Mouse (Mus musculus): Measurements from ENCODE around the gene Fam149a. TPM values are rescaled to one million over a fixed set of nuclear protein-coding genes. Genes with fewer than 3 reads are reported as not detected.
"Not testable (repeated sequence)": the region's sequence is repeated elsewhere in the genome, so short reads cannot be mapped to it uniquely, and the experiment has no call there.

Gene Fam149a
- total and polyA plus RNA-seq, 3 experiments = 0.16 TPM; not detected in 2

DNA sequence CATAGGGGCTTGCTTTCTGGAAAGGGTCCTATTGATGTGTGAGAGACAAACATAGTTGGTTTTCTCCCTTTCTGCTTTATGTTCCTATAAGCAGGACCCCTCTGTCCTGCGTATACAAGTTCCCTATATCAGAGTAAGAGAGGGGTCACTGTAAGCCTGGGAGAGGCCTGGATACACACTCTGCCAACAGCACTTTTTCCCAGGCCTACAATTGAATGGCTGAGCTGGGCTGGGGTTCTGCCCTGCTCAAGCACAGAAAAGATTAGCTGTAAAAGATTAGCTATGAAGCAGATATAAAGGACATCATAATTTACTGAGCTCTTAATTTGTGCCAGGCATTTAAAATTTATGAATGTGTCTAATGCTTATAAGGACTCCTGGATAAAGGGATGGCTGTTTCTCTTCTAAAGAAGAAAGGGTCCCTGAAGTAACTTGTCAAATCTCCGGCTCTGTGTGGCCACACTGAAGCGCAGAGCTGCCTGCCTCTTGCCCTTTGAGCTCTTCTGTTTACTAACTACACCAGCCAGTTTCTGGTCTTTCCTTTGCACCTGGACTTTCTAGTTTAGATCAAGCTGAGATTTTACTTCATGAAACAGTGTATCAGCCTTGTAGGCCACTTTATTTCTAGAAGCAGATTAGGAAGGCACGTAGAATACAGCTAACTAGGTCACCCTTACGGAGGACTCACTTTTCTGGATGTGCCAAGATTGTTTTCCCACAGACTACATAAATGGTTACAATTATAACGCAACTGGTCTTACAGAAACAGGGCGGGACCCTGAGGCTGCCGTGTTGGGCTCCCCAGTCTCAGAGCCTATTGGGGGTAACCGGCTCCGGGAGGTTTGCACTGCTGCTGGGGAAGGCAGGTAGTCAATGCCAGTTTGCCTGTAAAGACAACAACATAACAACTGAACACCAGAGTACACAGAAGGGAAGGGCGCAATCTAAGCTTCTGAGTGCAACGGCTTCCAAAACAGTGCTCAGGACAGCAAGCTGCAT lies 40.2 kb downstream of the Fam149a start:
- TF ChIP-seq CTCF (IDR thresholded peaks at IDR 0.05; ENCODE audit: low read depth, low read length) (no peak), GATA2 (IDR thresholded peaks at IDR 0.05; ENCODE audit: borderline replicate concordance, low read depth, low read length) (no peak), TAL1 (conservative IDR thresholded peaks at IDR 0.05; ENCODE audit: low read depth, low read length) (no peak), GATA1 (IDR thresholded peaks at IDR 0.05; ENCODE audit: borderline replicate concordance, low read length) (no peak), POLR2AphosphoS5 (IDR thresholded peaks at IDR 0.05; ENCODE audit: insufficient replicate concordance, low read depth, low read length) (no peak)
- Histone ChIP-seq H3K4me3 (ENCODE audit: low read depth, low read length) (no peak overlapping the region), H3K27me3 (ENCODE audit: insufficient read depth, low read length) (no peaks in the 10 kb centered on the region), H3K36me3 (replicated peaks) (no peaks in the 10 kb centered on the region), H3K4me1 (ENCODE audit: insufficient read depth, low read depth, low read length) (no peaks in the 10 kb centered on the region), H3K9me3 (replicated peaks) (peaks cover 44% of the 10 kb centered on the region)
- DNase-seq (ENCODE audit: low spot score) (no peak), ATAC-seq (ENCODE audit: extremely low read depth, insufficient number of reproducible peaks, low FRiP score, poor library complexity, severe bottlenecking) (no peak)

DNA sequence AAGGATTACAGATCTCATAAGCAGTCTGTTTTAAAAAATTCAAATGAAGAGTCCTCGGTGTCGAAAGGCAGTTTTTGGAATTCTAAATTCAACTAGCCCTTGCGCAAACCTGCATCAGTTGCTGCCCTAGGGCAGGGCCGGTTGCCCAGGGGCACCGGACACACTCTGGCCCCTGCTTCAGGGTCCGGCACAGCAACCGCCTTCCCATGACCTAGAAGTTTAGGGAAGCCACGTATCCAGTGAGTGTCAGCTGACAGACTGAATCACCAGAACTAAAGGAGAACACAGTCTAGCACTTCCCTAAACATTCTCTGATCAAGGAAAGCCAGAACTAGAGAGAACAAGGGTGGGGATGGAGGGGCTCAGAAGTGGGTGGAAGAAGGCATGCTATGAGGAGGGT lies 48.6 kb downstream of the Fam149a start:
- TF ChIP-seq TAL1 (conservative IDR thresholded peaks at IDR 0.05; ENCODE audit: low read depth, low read length) (no peak), GATA2 (IDR thresholded peaks at IDR 0.05; ENCODE audit: borderline replicate concordance, low read depth, low read length) (no peak), GATA1 (IDR thresholded peaks at IDR 0.05; ENCODE audit: borderline replicate concordance, low read length) (no peak), CTCF (IDR thresholded peaks at IDR 0.05; ENCODE audit: low read depth, low read length) (no peak)
- Histone ChIP-seq H3K4me3 (ENCODE audit: low read depth, low read length) (no peak overlapping the region), H3K27me3 (ENCODE audit: insufficient read depth, low read length) (no peaks in the 10 kb centered on the region), H3K9me3 (replicated peaks) (peaks cover 37% of the 10 kb centered on the region), H3K36me3 (replicated peaks) (no peaks in the 10 kb centered on the region), H3K4me1 (ENCODE audit: insufficient read depth, low read depth, low read length) (no peaks in the 10 kb centered on the region)
- ATAC-seq (ENCODE audit: extremely low read depth, insufficient number of reproducible peaks, low FRiP score, poor library complexity, severe bottlenecking) (no peak), DNase-seq (ENCODE audit: low spot score) (no peak)

DNA sequence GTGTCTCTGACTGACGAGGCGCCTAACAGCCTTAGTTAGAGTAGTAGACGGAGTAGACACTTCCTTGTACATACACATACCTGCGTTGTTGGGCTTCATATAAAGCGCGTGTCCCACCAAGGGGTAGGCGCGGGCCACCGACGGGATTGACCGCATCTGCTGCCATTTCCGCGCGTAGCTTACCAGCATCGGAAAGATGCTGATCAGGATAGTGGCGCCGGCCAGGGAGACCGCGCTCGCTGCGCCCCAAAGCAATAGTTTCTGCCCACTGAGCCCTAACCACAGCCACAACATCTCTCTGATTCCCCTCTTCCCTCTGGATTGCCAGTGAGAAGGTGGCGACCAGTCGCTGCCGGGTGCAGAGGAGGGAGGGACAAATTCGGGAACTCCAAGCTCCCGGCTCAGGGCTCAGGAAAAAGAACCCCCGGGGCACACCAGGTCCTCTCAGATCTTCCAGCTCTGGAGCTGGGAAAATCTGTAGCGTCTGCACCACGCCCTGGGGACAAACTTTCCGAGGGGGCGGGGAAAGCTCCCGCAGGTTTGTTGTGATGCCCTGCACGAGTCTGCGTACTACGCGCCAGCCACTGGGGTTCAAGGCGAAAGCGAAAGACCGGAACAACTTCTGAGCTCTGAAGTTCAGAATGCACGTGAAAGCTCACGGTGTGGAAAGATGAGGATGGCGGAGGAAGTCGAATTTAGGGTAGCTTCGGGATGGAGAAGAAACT lies 49.2 kb downstream of the Fam149a start, which contains the start of gene Cyp4v3:
TSS of gene Cyp4v3 (minus strand) at position 532 of the 725 bp plus-strand sequence.
- ATAC-seq (ENCODE audit: extremely low read depth, insufficient number of reproducible peaks, low FRiP score, poor library complexity, severe bottlenecking) = no peak
- Histone ChIP-seq H3K9me3 (replicated peaks) (peaks cover 35% of the 10 kb centered on the region), H3K36me3 (replicated peaks) (no peaks in the 10 kb centered on the region), H3K4me3 (ENCODE audit: low read depth, low read length) (no peak within 1 kb of the TSS), H3K4me1 (ENCODE audit: insufficient read depth, low read depth, low read length) (no peaks in the 10 kb centered on the region), H3K27me3 (ENCODE audit: insufficient read depth, low read length) (no peaks in the 10 kb centered on the region)
- TF ChIP-seq GATA1 (IDR thresholded peaks at IDR 0.05; ENCODE audit: borderline replicate concordance, low read length) (no peak), TAL1 (conservative IDR thresholded peaks at IDR 0.05; ENCODE audit: low read depth, low read length) (no peak), POLR2AphosphoS5 (IDR thresholded peaks at IDR 0.05; ENCODE audit: insufficient replicate concordance, low read depth, low read length) (no peak), GATA2 (IDR thresholded peaks at IDR 0.05; ENCODE audit: borderline replicate concordance, low read depth, low read length) (no peak), CTCF (IDR thresholded peaks at IDR 0.05; ENCODE audit: low read depth, low read length) (no peak)
- DNase-seq (ENCODE audit: low spot score) = no peak

DNA sequence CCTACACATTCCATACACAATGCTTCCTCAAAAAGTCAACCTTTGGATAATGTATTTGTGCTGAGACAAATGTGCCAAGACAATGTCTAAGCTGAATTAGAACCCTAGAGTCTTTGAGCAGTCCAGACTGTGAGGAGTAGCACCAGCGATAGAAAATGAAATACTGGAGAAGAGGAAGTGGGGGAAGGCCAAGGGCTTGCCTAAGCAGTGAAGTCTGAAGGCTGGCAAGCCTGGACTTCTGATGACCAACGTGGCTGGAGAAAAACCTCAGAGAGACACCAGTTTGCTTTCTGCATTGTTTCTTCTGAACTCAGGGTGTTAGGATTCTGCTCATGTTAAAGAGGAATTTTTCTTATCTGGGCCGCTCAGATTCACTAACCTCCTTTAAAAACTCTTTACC lies 51.2 kb downstream of the Fam149a start:
- no peak for ATAC-seq (ENCODE audit: extremely low read depth, insufficient number of reproducible peaks, low FRiP score, poor library complexity, severe bottlenecking)
- TF ChIP-seq POLR2AphosphoS5 (IDR thresholded peaks at IDR 0.05; ENCODE audit: insufficient replicate concordance, low read depth, low read length) = no peak
- no peak for TF ChIP-seq GATA2 (IDR thresholded peaks at IDR 0.05; ENCODE audit: borderline replicate concordance, low read depth, low read length)
- TF ChIP-seq TAL1 (conservative IDR thresholded peaks at IDR 0.05; ENCODE audit: low read depth, low read length) = no peak
- no peak for TF ChIP-seq CTCF (IDR thresholded peaks at IDR 0.05; ENCODE audit: low read depth, low read length)
- TF ChIP-seq GATA1 (IDR thresholded peaks at IDR 0.05; ENCODE audit: borderline replicate concordance, low read length) = no peak

DNA sequence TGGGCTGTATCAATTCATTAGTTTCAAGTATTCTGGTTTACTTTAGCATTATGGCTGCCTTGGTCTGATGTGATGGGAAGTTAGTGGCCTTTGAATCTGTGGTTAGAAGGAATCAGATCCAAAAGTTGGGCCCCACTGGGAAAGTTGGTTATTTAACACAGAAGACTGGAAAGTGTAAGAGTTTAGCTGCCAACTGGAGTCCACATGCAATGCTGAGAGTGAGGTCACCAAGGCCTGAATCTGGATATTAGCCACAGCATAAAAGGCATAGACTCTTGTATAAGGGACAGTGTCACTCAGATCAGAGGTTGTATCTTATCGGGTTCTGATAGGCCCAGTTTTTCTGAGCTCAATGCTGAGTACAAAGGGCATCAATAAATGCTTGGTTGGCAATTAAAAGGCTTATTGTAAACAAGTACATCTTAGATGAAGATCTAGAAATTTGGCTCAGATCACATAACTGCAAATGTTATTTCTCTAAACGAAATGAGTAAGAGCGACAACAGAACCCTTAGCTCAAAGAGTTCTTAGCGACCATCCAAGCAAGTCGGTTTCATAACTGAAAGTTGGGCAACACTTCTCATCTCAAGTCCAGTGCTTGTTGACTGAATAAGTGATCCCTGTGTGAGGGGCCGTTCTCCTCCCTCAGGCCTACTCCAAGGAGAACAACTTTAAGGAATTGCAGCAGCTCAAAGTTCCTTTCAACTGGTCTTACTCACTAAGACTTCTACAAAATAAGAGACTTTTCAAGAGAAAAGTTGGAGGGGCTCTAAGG lies 52.7 kb downstream of the Fam149a start:
- no peaks in the 10 kb centered on the region for H3K36me3 ChIP-seq (replicated peaks)
- H3K4me3 ChIP-seq (ENCODE audit: low read depth, low read length) = no peak overlapping the region
- H3K27me3 ChIP-seq (ENCODE audit: insufficient read depth, low read length) = no peaks in the 10 kb centered on the region
- TF ChIP-seq CTCF (IDR thresholded peaks at IDR 0.05; ENCODE audit: low read depth, low read length) = no peak
- TF ChIP-seq TAL1 (conservative IDR thresholded peaks at IDR 0.05; ENCODE audit: low read depth, low read length) = no peak
- no peak for TF ChIP-seq GATA2 (IDR thresholded peaks at IDR 0.05; ENCODE audit: borderline replicate concordance, low read depth, low read length)
- no peak for TF ChIP-seq GATA1 (IDR thresholded peaks at IDR 0.05; ENCODE audit: borderline replicate concordance, low read length)
- no peak for TF ChIP-seq POLR2AphosphoS5 (IDR thresholded peaks at IDR 0.05; ENCODE audit: insufficient replicate concordance, low read depth, low read length)
- ATAC-seq (ENCODE audit: extremely low read depth, insufficient number of reproducible peaks, low FRiP score, poor library complexity, severe bottlenecking) = no peak
- no peaks in the 10 kb centered on the region for H3K4me1 ChIP-seq (ENCODE audit: insufficient read depth, low read depth, low read length)
- H3K9me3 ChIP-seq (replicated peaks) = peaks cover 23% of the 10 kb centered on the region
- DNase-seq (ENCODE audit: low spot score) = no peak

More for the DNA sequence above, 51.2 kb downstream of the Fam149a start:
- no peaks in the 10 kb centered on the region for H3K4me1 ChIP-seq (ENCODE audit: insufficient read depth, low read depth, low read length)
- H3K9me3 ChIP-seq (replicated peaks) = peaks cover 28% of the 10 kb centered on the region
- no peak for DNase-seq (ENCODE audit: low spot score)
- no peaks in the 10 kb centered on the region for H3K36me3 ChIP-seq (replicated peaks)
- no peak overlapping the region for H3K4me3 ChIP-seq (ENCODE audit: low read depth, low read length)
- H3K27me3 ChIP-seq (ENCODE audit: insufficient read depth, low read length) = no peaks in the 10 kb centered on the region

DNA sequence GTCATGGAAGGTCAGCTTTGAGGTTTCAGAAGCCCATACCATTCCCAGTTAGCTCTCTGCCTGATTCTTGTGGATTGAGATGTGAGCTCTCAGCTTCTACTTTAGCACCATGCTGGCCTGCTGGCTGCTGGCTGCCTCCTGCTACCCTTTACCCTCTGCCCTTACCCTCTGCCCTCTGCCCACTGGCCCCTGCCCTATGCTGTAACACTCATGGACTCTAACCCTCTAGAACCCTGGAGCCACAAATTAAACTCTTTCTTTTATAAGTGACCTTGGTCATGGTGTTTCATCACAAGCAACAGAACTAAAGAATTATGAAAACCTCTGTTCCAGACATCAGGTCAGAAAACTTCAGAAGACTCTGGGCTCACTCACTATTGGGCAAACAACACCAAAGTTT lies 55.0 kb downstream of the Fam149a start:
- not testable (repeated sequence) for ATAC-seq (ENCODE audit: extremely low read depth, insufficient number of reproducible peaks, low FRiP score, poor library complexity, severe bottlenecking); H3K9me3 ChIP-seq (replicated peaks); DNase-seq (ENCODE audit: low spot score); H3K4me1 ChIP-seq (ENCODE audit: insufficient read depth, low read depth, low read length); H3K4me3 ChIP-seq (ENCODE audit: low read depth, low read length); H3K36me3 ChIP-seq (replicated peaks); H3K27me3 ChIP-seq (ENCODE audit: insufficient read depth, low read length)

Measured in G1E (cell line).